Mouse (Mus musculus) CH12.LX (cell line): ENCODE data around the gene Pfas.

Experiments used
- EP300 ChIP-seq: IDR thresholded peaks from 2 replicates; pipeline ENCODE4 v1.6.1; 2011; ENCODE audit warnings: low read length, improper control_type of control experiment
- MEF2A ChIP-seq: IDR thresholded peaks from 2 replicates; pipeline ENCODE4 v1.6.1; 2014; ENCODE audit warnings: low read depth, mild to moderate bottlenecking, inconsistent platforms, low read length, improper control_type of control experiment, borderline replicate concordance

GRCm38 (mm10) chr11:69045531-69046394 is 37.5 kb upstream of the Pfas start, which contains the start of gene Aurkb:
- TF ChIP-seq EP300: no peak
- TF ChIP-seq MEF2A: no peak
